Comparison of ENCODE assay signal across 8 mouse cellular contexts in genomic region chr12:86242563-86242962, GRCm38 (mm10). TPM values are rescaled to one million over a fixed set of nuclear protein-coding genes. Genes with fewer than 3 reads are reported as not detected.
DNase-seq lines count a peak whose midpoint lies in the region; ATAC-seq and TF ChIP-seq lines count a peak whose summit lies in the region.

No protein-coding gene starts in this region.

- H3K9me3 ChIP-seq in hindbrain, embryonic 10.5 days: no peaks in the 10 kb centered on the region
- H3K9me3 ChIP-seq in lung, embryonic 16.5 days (ENCODE audit: control insufficient read depth, low read length): no peaks in the 10 kb centered on the region

- peaks cover 19% of the 10 kb centered on the region for H3K4me1 ChIP-seq in bone marrow macrophage, adult 2 months (ENCODE audit: control insufficient read depth, insufficient read depth, low read length)
- peaks cover 35% of the 10 kb centered on the region for H3K4me1 ChIP-seq in hindbrain, embryonic 10.5 days (replicated peaks)
- H3K4me1 ChIP-seq in lung, embryonic 16.5 days (replicated peaks; ENCODE audit: control insufficient read depth, insufficient read depth, low read length): peaks cover 7% of the 10 kb centered on the region
- H3K4me1 ChIP-seq in spleen, adult 2 months (ENCODE audit: control insufficient read depth, insufficient read depth, insufficient read length): peaks cover 4% of the 10 kb centered on the region; the same call in 1 of the 2 replicates

- DNase-seq in adrenal gland, adult 2 months: peak; percentile 2
- no peak for DNase-seq in adrenal gland, adult 18-20 months (ENCODE audit: low spot score in 2 of 2)
- DNase-seq in hindbrain, embryonic 10.5 days (ENCODE audit: low spot score): no peak
- peak; percentile 23 to 60 for DNase-seq in spleen, adult 2 months (ENCODE audit: low read depth in 1 of 2, low spot score in 2 of 2)
- DNase-seq in urinary bladder, adult 2 months (ENCODE audit: low spot score): no peak
- DNase-seq in adrenal gland, postnatal 36 days: no peak

- H3K36me3 ChIP-seq in hindbrain, embryonic 10.5 days: peaks cover 31% of the 10 kb centered on the region
- peaks cover 13% of the 10 kb centered on the region; the same call in 1 of the 2 replicates for H3K36me3 ChIP-seq in lung, embryonic 16.5 days (ENCODE audit: control insufficient read depth, insufficient read depth, low read length)
- H3K36me3 ChIP-seq in spleen, adult 2 months (ENCODE audit: control insufficient read depth, insufficient read depth, low read length): peaks cover 9% of the 10 kb centered on the region

- no peak for TF ChIP-seq POLR2A in bone marrow macrophage, adult 2 months (IDR thresholded peaks at IDR 0.05; ENCODE audit: borderline replicate concordance, low read depth, low read length)
- TF ChIP-seq POLR2A in spleen, adult 2 months (IDR thresholded peaks at IDR 0.05; ENCODE audit: low read depth, low read length): no peak

- no peak for ATAC-seq in lung, embryonic 16.5 days (ENCODE audit: low read depth)

- H3K4me3 ChIP-seq in bone marrow macrophage, adult 2 months (ENCODE audit: insufficient read depth, low read length): peak overlapping the region; percentile 94
- peak overlapping the region; percentile 94 for H3K4me3 ChIP-seq in hindbrain, embryonic 10.5 days
- peak overlapping the region; percentile 85 for H3K4me3 ChIP-seq in lung, embryonic 16.5 days (ENCODE audit: low read length)
- peak overlapping the region; percentile 87 for H3K4me3 ChIP-seq in spleen, adult 2 months (ENCODE audit: extremely low read depth, insufficient read depth, insufficient read length)

- peak overlapping the region; percentile 82 for H3K9ac ChIP-seq in lung, embryonic 16.5 days (ENCODE audit: low read length)

- 37% methylated on average over 7 of the region's 7 CpGs for WGBS in hindbrain, embryonic 10.5 days
- 10% methylated on average over 7 of the region's 7 CpGs for WGBS in lung, embryonic 16.5 days
- 0% methylated on average over 7 of the region's 7 CpGs for WGBS in spleen, adult 2 months

- no peak for TF ChIP-seq CTCF in bone marrow macrophage, adult 2 months (IDR thresholded peaks at IDR 0.05; ENCODE audit: low read depth, low read length)
- no peak for TF ChIP-seq CTCF in spleen, adult 2 months (IDR thresholded peaks at IDR 0.05; ENCODE audit: extremely low read depth, insufficient read depth, insufficient read length, insufficient replicate concordance)

- H3K27me3 ChIP-seq in hindbrain, embryonic 10.5 days (ENCODE audit: insufficient read depth, poor library complexity, severe bottlenecking): no peaks in the 10 kb centered on the region
- H3K27me3 ChIP-seq in lung, embryonic 16.5 days (ENCODE audit: control insufficient read depth, insufficient read depth, low read depth, low read length): no peaks in the 10 kb centered on the region
- no peaks in the 10 kb centered on the region for H3K27me3 ChIP-seq in spleen, adult 2 months (ENCODE audit: control insufficient read depth, insufficient read depth, low read length)

- peak overlapping the region; percentile 94 for H3K27ac ChIP-seq in bone marrow macrophage, adult 2 months (ENCODE audit: insufficient read depth, low read depth, low read length)
- H3K27ac ChIP-seq in hindbrain, embryonic 10.5 days: peak overlapping the region; percentile 93
- no peak overlapping the region for H3K27ac ChIP-seq in lung, embryonic 16.5 days (ENCODE audit: low read length)
- peak overlapping the region; percentile 89 for H3K27ac ChIP-seq in spleen, adult 2 months (ENCODE audit: insufficient read depth, low read length)

- H3K4me2 ChIP-seq in lung, embryonic 16.5 days (ENCODE audit: low read depth, low read length): peak overlapping the region; percentile 81

RNA-seq across cellular contexts. Expression of gene Gpatch2l, which starts 0.9 kb away (rescaled TPM):
- total RNA-seq in adrenal gland, adult 2 months (2021): 10 to 100 TPM; 17.6 to 18.6 TPM
- polyA plus RNA-seq in adrenal gland, adult 2 months (2012; rRNA removed): 5.7 and 7.0 TPM in 2 replicates
- 10 to 100 TPM; 18.6 to 20.3 TPM for total RNA-seq in adrenal gland, adult 18-20 months (2021)
- polyA plus RNA-seq in bone marrow macrophage, adult 2 months (2012; ENCODE audit: insufficient read depth, insufficient read length, missing spikeins): 23.4 and 27.0 TPM in 2 replicates
- 17.7 and 17.8 TPM in 2 replicates for polyA plus RNA-seq in hindbrain, embryonic 10.5 days (2016; fragmentation: Nextera tagmentation; extraction: Ambion mirVana)
- polyA plus RNA-seq in lung, embryonic 16.5 days (2015; fragmentation: Nextera tagmentation; extraction: Ambion mirVana): 15.1 and 16.8 TPM in 2 replicates
- polyA plus RNA-seq in spleen, adult 2 months (2012; rRNA removed): 10.7 and 11.1 TPM in 2 replicates
- 14.7 and 16.1 TPM in 2 replicates for polyA plus RNA-seq in urinary bladder, adult 2 months (2012; rRNA removed)
- 10 to 100 TPM; 20.4 to 22.5 TPM for total RNA-seq in adrenal gland, postnatal 36 days (2021)

Comparison
In these comparisons a context has a peak if more than half of its experiments do, and no peak if none do; other contexts are left out.
1. DNase-seq: peak in adrenal gland, adult 2 months (single experiment) and spleen, adult 2 months (2 of 2); none in adrenal gland, adult 18-20 months (0 of 2), hindbrain, embryonic 10.5 days (single experiment), urinary bladder, adult 2 months (single experiment) and adrenal gland, postnatal 36 days (0 of 2).
2. Peak in every context shown above with its lines, with median percentiles within 50 percentile points of each other: H3K4me3 ChIP-seq.